Mouse (Mus musculus) B cell, adult 62 days (primary cell): Measurements from ENCODE around the gene Sccpdh. TPM values are rescaled to one million over a fixed set of nuclear protein-coding genes. Genes with fewer than 3 reads are reported as not detected.

Experiments used
- total RNA-seq: library from RNA; stranded (reverse); gene quantifications from 4 replicates; pipeline ENCODE4 v1.2.4, GENCODE M21; 2023

Sccpdh gene
- 2.5 to 5.7 TPM (median 4.2 TPM) in 4 replicates for total RNA-seq

GRCm38 (mm10) chr1:179668013-179668805 lies at the start of gene Sccpdh:
Sccpdh (plus strand) TSS chr1:179668210.

Other genes with a start within 250 kb of the Sccpdh start
- 32.3 to 44.1 TPM (median 36.5 TPM) in 4 replicates for gene Smyd3, start 150.2 kb upstream of the Sccpdh start, total RNA-seq
- gene Tfb2m, start 121.9 kb upstream of the Sccpdh start, total RNA-seq = 32.8 to 40.3 TPM (median 37.1 TPM) in 4 replicates
- gene Cnst, start 121.8 kb upstream of the Sccpdh start, total RNA-seq = 24.6 to 28.0 TPM (median 26.0 TPM) in 4 replicates
- gene Kif28, start 77.1 kb downstream of the Sccpdh start, total RNA-seq = not detected in 4 replicates
- not detected in 4 replicates for gene Gm10518, start 135.2 kb downstream of the Sccpdh start, total RNA-seq
- gene Ahctf1, start 135.5 kb downstream of the Sccpdh start, total RNA-seq = 137 to 153 TPM (median 145 TPM) in 4 replicates